Mouse (Mus musculus) lung, embryonic 14.5 days (tissue): ENCODE results near the gene Coq10a. TPM values are rescaled to one million over a fixed set of nuclear protein-coding genes. Genes with fewer than 3 reads are reported as not detected.

Source experiments
- ATAC-seq: fragments of 200-750 bp; cut with Nextera tagmentation; 2 replicates; pipeline ENCODE4 v1.8.0; 2017; ENCODE audit warnings: mild to moderate bottlenecking, moderate TSS enrichment, moderate library complexity; ENCODE audit not compliant: insufficient read depth
- DNase-seq: peaks from one replicate; pipeline ENCODE4 v3.0.0-alpha.2; 2015
- H3K27ac ChIP-seq: fragments of 300-500 bp; sonication (generic); 2 replicates; pipeline ENCODE4 v1.5.1; 2014; ENCODE audit warnings: low read depth, mild to moderate bottlenecking, moderate library complexity
- H3K27me3 ChIP-seq: fragments of 300-500 bp; sonication (generic); 2 replicates; pipeline ENCODE4 v1.6.1; 2014; ENCODE audit warnings: low read length, control low read depth; ENCODE audit not compliant: insufficient read depth
- H3K36me3 ChIP-seq: fragments of 300-500 bp; sonication (generic); 2 replicates; pipeline ENCODE4 v1.6.1; 2014; ENCODE audit warnings: control low read depth; ENCODE audit not compliant: insufficient read depth
- H3K4me1 ChIP-seq: fragments of 300-500 bp; sonication (generic); 2 replicates; pipeline ENCODE4 v1.6.1; 2014; ENCODE audit warnings: antibody characterized with exemption, control low read depth; ENCODE audit not compliant: insufficient read depth
- H3K4me2 ChIP-seq: fragments of 300-500 bp; sonication (generic); 2 replicates; pipeline ENCODE4 v1.6.1; 2014; ENCODE audit warnings: mild to moderate bottlenecking
- H3K4me3 ChIP-seq: fragments of 300-500 bp; sonication (generic); 2 replicates; pipeline ENCODE4 v1.5.1; 2014; ENCODE audit warnings: low read depth, low read length
- H3K9ac ChIP-seq: fragments of 300-500 bp; sonication (generic); 2 replicates; pipeline ENCODE4 v1.6.1; 2014
- H3K9me3 ChIP-seq: fragments of 300-500 bp; sonication (generic); 2 replicates; pipeline ENCODE4 v1.6.1; 2016; ENCODE audit warnings: low read depth, low read length, control low read depth
- CTCF ChIP-seq: IDR thresholded peaks from 2 replicates; pipeline ENCODE4 v1.5.1; 2016; ENCODE audit warnings: antibody characterized with exemption, low read depth
- WGBS: fragments of 180-500 bp; shearing (Covaris S2); extraction: QIAGEN DNeasy Blood & Tissue Kit; methylation state at CpG from one replicate; pipeline ENCODE4 v1.1.7; 2014; 5-methylcytosine and 5-hydroxymethylcytosine counted together
- microRNA-seq: library from miRNA; unstranded; fragments of <30 nt; microRNA quantifications from one replicate; pipeline ENCODE4, GENCODE M21; 2016; ENCODE audit warnings: borderline number of aligned reads
- polyA plus RNA-seq: library from polyadenylated mRNA; unstranded; fragments of >200 nt; fragmentation: Nextera tagmentation; extraction: Ambion mirVana; gene quantifications from 2 replicates; pipeline ENCODE4 v1.2.1, GENCODE M21; 2014

The Coq10a gene
- polyA plus RNA-seq, 1 experiment from 2014 or later = 12.8 TPM

GRCm38 (mm10) chr10:128322141-128323108 is 46.4 kb downstream of the Coq10a start, which contains the start of gene Cnpy2:
Cnpy2 (plus strand) TSS chr10:128322459.
- Histone ChIP-seq H3K27ac (peak within 1 kb of the TSS; percentile 96), H3K4me3 (peak within 1 kb of the TSS; percentile 71), H3K9ac (peak within 1 kb of the TSS; percentile 94), H3K4me1 (peaks cover 5% of the 10 kb centered on the region; the same call in 1 of the 2 replicates), H3K9me3 (no peaks in the 10 kb centered on the region), H3K27me3 (no peaks in the 10 kb centered on the region), H3K36me3 (peaks cover 58% of the 10 kb centered on the region), H3K4me2 (peak within 1 kb of the TSS; percentile 92)
- under 1% methylated on average over 40 of the region's 40 CpGs for WGBS
- DNase-seq (peak; percentile 97), ATAC-seq (peak; percentile 94)
- no peak for TF ChIP-seq CTCF

GRCm38 (mm10) chr10:128321641-128322040 is 47.2 kb downstream of the Coq10a start:
- H3K9me3 ChIP-seq = no peaks in the 10 kb centered on the region
- peak overlapping the region; percentile 92 for H3K4me2 ChIP-seq
- peaks cover 5% of the 10 kb centered on the region; the same call in 1 of the 2 replicates for H3K4me1 ChIP-seq
- peak overlapping the region; percentile 96 for H3K27ac ChIP-seq
- 60% methylated on average over 12 of the region's 12 CpGs for WGBS
- peaks cover 56% of the 10 kb centered on the region for H3K36me3 ChIP-seq
- no peak for TF ChIP-seq CTCF
- H3K27me3 ChIP-seq = no peaks in the 10 kb centered on the region
- H3K4me3 ChIP-seq = peak overlapping the region; percentile 71
- no peak for DNase-seq
- ATAC-seq = no peak
- H3K9ac ChIP-seq = peak overlapping the region; percentile 94

- Histone ChIP-seq H3K9me3 (no peaks in the 10 kb centered on the region), H3K9ac (no peak overlapping the region), H3K27ac (no peak overlapping the region), H3K36me3 (peaks cover 81% of the 10 kb centered on the region), H3K27me3 (no peaks in the 10 kb centered on the region), H3K4me3 (no peak overlapping the region), H3K4me1 (no peaks in the 10 kb centered on the region), H3K4me2 (no peak overlapping the region)
- DNase-seq = no peak
- no peak for TF ChIP-seq CTCF
- WGBS = 91% methylated on average over 8 of the region's 8 CpGs
- ATAC-seq = no peak
Measured at GRCm38 (mm10) chr10:128315578-128315977, 53.2 kb downstream of the Coq10a start.

Small RNA genes within 50 kb of the gene (microRNA-seq; reads per million reads assigned to microRNA genes)
- gene Gm25361 = not detected
- not detected for gene Gm26308
- gene Mir6914 = not detected
- not detected for gene Mir6915

Other genes starting within 250 kb of the Coq10a start
- gene Rbms2, start 188.7 kb downstream of the Coq10a start, polyA plus RNA-seq = 26.5 and 27.6 TPM in 2 replicates
- 1.8 and 2.3 TPM in 2 replicates for gene Gls2, start 174.5 kb downstream of the Coq10a start, polyA plus RNA-seq
- gene Spryd4, start 157.2 kb downstream of the Coq10a start, polyA plus RNA-seq = 27.3 and 29.9 TPM in 2 replicates
- not detected in 2 replicates for gene Mip, start 143.2 kb downstream of the Coq10a start, polyA plus RNA-seq
- 70.2 and 71.5 TPM in 2 replicates for gene Timeless, start 136.9 kb downstream of the Coq10a start, polyA plus RNA-seq
- 0.18 and 0.67 TPM in 2 replicates for gene Apon, start 114.9 kb downstream of the Coq10a start, polyA plus RNA-seq
- gene Apof, start 100.3 kb downstream of the Coq10a start, polyA plus RNA-seq = not detected in 2 replicates
- gene Stat2, start 98.4 kb downstream of the Coq10a start, polyA plus RNA-seq = 13.1 and 13.8 TPM in 2 replicates
- 0.17 and 0.41 TPM in 2 replicates for gene Il23a, start 70.2 kb downstream of the Coq10a start, polyA plus RNA-seq
- 33.4 and 36.2 TPM in 2 replicates for gene Pan2, start 65.7 kb downstream of the Coq10a start, polyA plus RNA-seq
- gene Cnpy2, start 46.5 kb downstream of the Coq10a start, polyA plus RNA-seq = 317 and 336 TPM in 2 replicates
- gene Cs, start 31.3 kb downstream of the Coq10a start, polyA plus RNA-seq = 205 and 211 TPM in 2 replicates
- 15.8 and 17.0 TPM in 2 replicates for gene Ankrd52, start 8.1 kb upstream of the Coq10a start, polyA plus RNA-seq
- 0.18 TPM in 1 of 2 replicates, not detected in the other for gene Slc39a5, start 32.2 kb upstream of the Coq10a start, polyA plus RNA-seq
- gene Nabp2, start 42.5 kb upstream of the Coq10a start, polyA plus RNA-seq = 77.1 and 83.1 TPM in 2 replicates
- gene Rnf41, start 42.7 kb upstream of the Coq10a start, polyA plus RNA-seq = 32.8 and 33.5 TPM in 2 replicates
- gene Smarcc2, start 90.3 kb upstream of the Coq10a start, polyA plus RNA-seq = 81.1 and 89.6 TPM in 2 replicates
- 1,221 and 1,238 TPM in 2 replicates for gene Myl6, start 125.1 kb upstream of the Coq10a start, polyA plus RNA-seq
- 3.0 and 4.4 TPM in 2 replicates for gene Myl6b, start 129.7 kb upstream of the Coq10a start, polyA plus RNA-seq
- 21.5 and 23.0 TPM in 2 replicates for gene Esyt1, start 156.9 kb upstream of the Coq10a start, polyA plus RNA-seq
- 11.0 and 14.5 TPM in 2 replicates for gene Zc3h10, start 178.8 kb upstream of the Coq10a start, polyA plus RNA-seq
- gene Rpl41, start 180.3 kb upstream of the Coq10a start, polyA plus RNA-seq = 4,697 and 4,895 TPM in 2 replicates
- 240 and 244 TPM in 2 replicates for gene Pa2g4, start 197.0 kb upstream of the Coq10a start, polyA plus RNA-seq
- gene Erbb3, start 220.7 kb upstream of the Coq10a start, polyA plus RNA-seq = 20.2 and 22.9 TPM in 2 replicates